Mouse (Mus musculus) embryonic facial prominence, embryonic 10.5 days (tissue): ENCODE results near the gene Bbs12. TPM values are rescaled to one million over a fixed set of nuclear protein-coding genes. Genes with fewer than 3 reads are reported as not detected.

ENCODE experiments used
- DNase-seq: peaks from one replicate; pipeline ENCODE4 v3.0.0-alpha.2; 2017; ENCODE audit warnings: low spot score
- H3K27ac ChIP-seq: fragments of 300-500 bp; sonication (generic); replicated peaks from 2 replicates; pipeline ENCODE4 v1.5.1; 2016; ENCODE audit warnings: mild to moderate bottlenecking
- H3K27me3 ChIP-seq: fragments of 300-500 bp; sonication (generic); replicated peaks from 2 replicates; pipeline ENCODE4 v1.6.1; 2016; ENCODE audit warnings: low read depth, mild to moderate bottlenecking; ENCODE audit not compliant: poor library complexity, severe bottlenecking
- H3K36me3 ChIP-seq: fragments of 300-500 bp; sonication (generic); replicated peaks from 2 replicates; pipeline ENCODE4 v1.6.1; 2016; ENCODE audit warnings: mild to moderate bottlenecking, moderate library complexity
- H3K4me1 ChIP-seq: fragments of 300-500 bp; sonication (generic); 2 replicates; pipeline ENCODE4 v1.6.1; 2016
- H3K4me3 ChIP-seq: fragments of 300-500 bp; sonication (generic); 2 replicates; pipeline ENCODE4 v1.5.1; 2016; ENCODE audit warnings: mild to moderate bottlenecking, moderate library complexity
- H3K9me3 ChIP-seq: fragments of 300-500 bp; sonication (generic); 2 replicates; pipeline ENCODE4 v1.6.1; 2016; ENCODE audit warnings: mild to moderate bottlenecking
- WGBS: fragments of 180-500 bp; shearing (Covaris S2); methylation state at CpG from one replicate; pipeline ENCODE4 v1.1.7; 2016; 5-methylcytosine and 5-hydroxymethylcytosine counted together
- polyA plus RNA-seq: library from polyadenylated mRNA; unstranded; fragments of >200 nt; fragmentation: Nextera tagmentation; extraction: Ambion mirVana; gene quantifications from 2 replicates; pipeline ENCODE4 v1.2.1, GENCODE M21; 2016

Gene Bbs12
- polyA plus RNA-seq, result 8.6 and 8.7 TPM in 2 replicates

DNA sequence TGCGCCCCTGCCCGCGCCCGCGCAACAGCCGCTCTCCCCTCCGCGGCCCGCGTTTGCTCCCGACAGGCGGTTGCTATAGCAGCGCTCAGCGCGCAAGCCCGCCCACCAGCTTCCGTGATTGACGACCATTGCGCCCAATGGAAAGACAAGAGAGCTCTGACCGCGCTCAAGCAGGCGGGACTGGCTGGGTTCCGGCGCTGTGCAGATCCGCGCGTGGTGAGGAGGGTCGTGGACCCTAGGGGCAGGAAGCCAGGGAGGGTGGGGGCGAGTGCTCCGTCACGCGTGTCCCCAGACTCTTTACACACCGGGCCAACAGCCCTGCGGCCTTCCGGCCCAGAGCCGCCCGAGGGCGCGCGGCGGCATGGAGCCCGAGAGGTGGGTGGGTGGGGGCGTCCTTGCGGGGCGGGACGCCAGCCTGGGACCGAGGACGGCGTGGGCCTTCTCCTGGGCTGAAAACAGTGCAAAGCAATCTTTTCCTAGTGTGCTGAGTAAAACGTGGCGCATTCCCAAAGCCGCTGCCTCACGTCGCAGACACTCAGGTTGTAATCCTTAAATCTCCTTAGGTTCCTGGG, at the start of gene Bbs12, which contains the start of gene Cetn4:
Gene Bbs12 (plus strand): TSS at position 185 of the 572 bp plus-strand sequence.
Gene Cetn4 (minus strand): TSS at position 339 of the 572 bp plus-strand sequence.
- Histone ChIP-seq H3K27ac (peak within 1 kb of the TSS; percentile 98), H3K4me3 (peak within 1 kb of the TSS; percentile 91), H3K27me3 (no peaks in the 10 kb centered on the region), H3K4me1 (peaks cover 18% of the 10 kb centered on the region), H3K9me3 (no peaks in the 10 kb centered on the region), H3K36me3 (no peaks in the 10 kb centered on the region)
- WGBS, result under 1% methylated on average over 54 of the region's 54 CpGs
- DNase-seq, result peak; percentile 96

GRCm38 (mm10) chr3:37268338-37268737, 44.0 kb upstream of the Bbs12 start:
- 91% methylated on average over 11 of the region's 11 CpGs for WGBS
- H3K9me3 ChIP-seq, result no peaks in the 10 kb centered on the region
- H3K36me3 ChIP-seq, result no peaks in the 10 kb centered on the region
- no peaks in the 10 kb centered on the region for H3K27me3 ChIP-seq
- H3K4me3 ChIP-seq, result no peak overlapping the region
- no peaks in the 10 kb centered on the region for H3K4me1 ChIP-seq
- DNase-seq, result no peak
- H3K27ac ChIP-seq, result no peak overlapping the region

DNA sequence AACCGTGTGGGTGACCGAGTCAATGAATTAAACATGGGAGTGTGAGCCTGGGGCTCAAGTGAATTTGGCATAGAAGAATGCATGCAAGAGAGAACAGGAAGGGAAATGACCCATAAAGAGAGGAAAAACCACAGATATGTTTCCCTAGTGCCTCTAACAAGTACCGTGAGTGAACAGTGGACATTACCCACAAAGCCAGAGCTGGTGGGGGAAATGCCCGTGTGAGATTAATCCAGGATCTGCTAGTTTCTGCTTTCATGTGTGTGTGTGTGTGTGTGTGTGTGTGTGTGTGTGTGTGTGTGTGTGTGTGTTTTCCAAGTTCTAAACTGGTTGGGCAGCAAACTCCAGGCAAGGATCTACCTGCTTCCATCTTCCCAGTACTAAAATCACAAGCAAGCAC, 42.4 kb upstream of the Bbs12 start:
- H3K4me1 ChIP-seq, result no peaks in the 10 kb centered on the region
- no peak overlapping the region for H3K27ac ChIP-seq
- H3K36me3 ChIP-seq, result no peaks in the 10 kb centered on the region
- H3K27me3 ChIP-seq, result no peaks in the 10 kb centered on the region
- H3K9me3 ChIP-seq, result no peaks in the 10 kb centered on the region
- DNase-seq, result no peak
- WGBS, result 96% methylated on average over 4 of the region's 4 CpGs
- no peak overlapping the region for H3K4me3 ChIP-seq

DNA sequence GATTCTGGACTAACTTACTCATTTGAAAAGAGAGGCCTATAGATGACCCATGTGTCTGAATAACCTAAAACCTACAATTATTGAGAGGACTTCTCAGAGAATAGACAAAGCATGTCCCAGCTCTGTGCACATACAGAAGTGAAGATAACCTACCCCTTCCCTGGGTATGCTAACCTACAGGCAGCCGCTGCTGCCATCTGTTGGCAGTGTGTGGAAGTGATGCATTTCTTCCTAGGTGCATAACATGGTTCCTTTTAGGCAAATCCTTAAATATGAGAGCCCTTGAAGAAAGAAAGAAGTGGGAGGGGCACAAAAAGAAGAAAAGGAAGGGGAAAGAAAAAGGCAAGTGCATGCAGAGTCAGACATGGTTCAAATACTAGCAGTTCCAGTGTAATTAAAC, 41.1 kb upstream of the Bbs12 start:
- DNase-seq, result peak; percentile 51
- WGBS, result 9% methylated on average over 1 of the region's 1 CpGs
- no peaks in the 10 kb centered on the region for H3K36me3 ChIP-seq
- no peak overlapping the region for H3K4me3 ChIP-seq
- no peak overlapping the region for H3K27ac ChIP-seq
- no peaks in the 10 kb centered on the region for H3K9me3 ChIP-seq
- H3K27me3 ChIP-seq, result no peaks in the 10 kb centered on the region
- no peaks in the 10 kb centered on the region for H3K4me1 ChIP-seq

DNA sequence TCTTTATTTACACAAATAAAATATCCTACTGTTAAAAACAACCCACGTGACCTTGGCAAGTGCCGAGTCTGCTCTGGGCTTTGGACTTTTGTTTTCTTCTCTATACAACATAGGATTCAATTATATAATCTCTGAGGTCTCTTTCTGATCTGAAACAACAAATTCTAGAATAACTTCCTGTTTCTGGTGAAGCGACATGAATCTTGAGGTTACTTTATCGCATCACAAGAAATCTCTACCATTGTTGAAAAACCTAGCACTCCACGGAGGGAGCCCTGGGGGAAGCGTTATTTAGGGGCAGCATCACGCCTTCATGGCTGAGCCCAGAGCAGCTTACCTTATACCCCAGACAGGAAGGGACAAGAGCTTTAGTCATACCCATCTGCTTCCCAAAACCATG, 39.3 kb upstream of the Bbs12 start:
- H3K4me3 ChIP-seq, result no peak overlapping the region
- H3K27ac ChIP-seq, result no peak overlapping the region
- H3K27me3 ChIP-seq, result no peaks in the 10 kb centered on the region
- no peaks in the 10 kb centered on the region for H3K36me3 ChIP-seq
- no peaks in the 10 kb centered on the region for H3K9me3 ChIP-seq
- DNase-seq, result no peak
- WGBS, result 88% methylated on average over 7 of the region's 7 CpGs
- H3K4me1 ChIP-seq, result no peaks in the 10 kb centered on the region

DNA sequence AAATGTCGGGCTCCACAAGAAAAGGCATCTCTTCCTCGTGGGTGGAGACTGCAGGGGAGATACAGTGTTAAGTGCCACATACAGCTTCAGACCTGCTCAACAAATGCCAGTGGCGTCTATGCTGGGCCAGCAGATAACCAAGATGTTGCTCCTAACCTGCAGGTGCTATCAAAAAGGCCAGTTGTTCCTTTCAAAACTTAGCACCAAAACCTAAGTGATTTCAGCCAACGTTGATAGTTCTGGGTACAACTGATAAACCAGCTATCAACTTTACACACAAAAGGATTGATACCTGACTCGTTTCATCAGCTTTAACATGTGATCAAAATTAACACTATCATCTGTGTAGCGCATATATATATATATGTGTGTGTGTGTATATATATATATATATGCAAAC, 37.7 kb upstream of the Bbs12 start:
- no peak for DNase-seq
- WGBS, result 83% methylated on average over 6 of the region's 6 CpGs

DNA sequence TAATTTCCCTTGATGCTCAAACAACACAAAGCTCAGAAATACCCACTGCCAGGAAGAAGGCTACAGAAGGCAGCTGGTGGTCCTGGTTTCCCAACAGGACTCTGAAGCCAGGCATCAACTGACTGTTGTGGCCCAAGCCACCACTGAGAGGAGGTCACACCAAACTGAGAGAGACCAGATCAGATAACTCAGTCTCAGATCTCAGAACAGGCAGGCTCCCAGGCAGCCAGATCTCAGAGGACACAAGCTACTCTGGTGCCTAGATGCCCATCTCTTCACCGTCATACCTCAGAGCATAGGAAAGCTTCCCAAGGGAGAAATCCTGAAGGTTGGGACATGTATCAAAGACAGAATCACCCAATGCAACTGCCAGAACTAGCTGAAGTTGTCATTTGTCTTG, 32.1 kb upstream of the Bbs12 start:
- no peak for DNase-seq
- Histone ChIP-seq H3K36me3 (no peaks in the 10 kb centered on the region), H3K9me3 (no peaks in the 10 kb centered on the region), H3K4me1 (no peaks in the 10 kb centered on the region), H3K4me3 (no peak overlapping the region), H3K27me3 (no peaks in the 10 kb centered on the region), H3K27ac (no peak overlapping the region)
- 91% methylated on average over 1 of the region's 1 CpGs for WGBS

More for the DNA sequence above, 37.7 kb upstream of the Bbs12 start:
- Histone ChIP-seq H3K9me3 (no peaks in the 10 kb centered on the region), H3K36me3 (no peaks in the 10 kb centered on the region), H3K27me3 (no peaks in the 10 kb centered on the region), H3K27ac (no peak overlapping the region), H3K4me3 (no peak overlapping the region), H3K4me1 (no peaks in the 10 kb centered on the region)

GRCm38 (mm10) chr3:37280871-37281270, 31.5 kb upstream of the Bbs12 start:
- Histone ChIP-seq H3K9me3 (no peaks in the 10 kb centered on the region), H3K4me1 (no peaks in the 10 kb centered on the region), H3K36me3 (no peaks in the 10 kb centered on the region), H3K4me3 (no peak overlapping the region), H3K27ac (no peak overlapping the region), H3K27me3 (no peaks in the 10 kb centered on the region)
- 81% methylated on average over 8 of the region's 8 CpGs for WGBS
- no peak for DNase-seq

- 79% methylated on average over 11 of the region's 11 CpGs for WGBS
- Histone ChIP-seq H3K36me3 (no peaks in the 10 kb centered on the region), H3K27me3 (no peaks in the 10 kb centered on the region), H3K4me3 (no peak overlapping the region), H3K9me3 (no peaks in the 10 kb centered on the region), H3K27ac (no peak overlapping the region), H3K4me1 (no peaks in the 10 kb centered on the region)
- DNase-seq, result no peak
These were observed 29.9 kb upstream of the Bbs12 start for GRCm38 (mm10) chr3:37282299-37282922.

- Histone ChIP-seq H3K36me3 (no peaks in the 10 kb centered on the region), H3K9me3 (no peaks in the 10 kb centered on the region), H3K27ac (no peak overlapping the region), H3K4me3 (no peak overlapping the region), H3K27me3 (no peaks in the 10 kb centered on the region), H3K4me1 (no peaks in the 10 kb centered on the region)
- WGBS, result 90% methylated on average over 4 of the region's 4 CpGs
- no peak for DNase-seq
These were observed 29.1 kb upstream of the Bbs12 start for GRCm38 (mm10) chr3:37283234-37283633.

- WGBS, result 90% methylated on average over 2 of the region's 2 CpGs
- Histone ChIP-seq H3K4me3 (no peak overlapping the region), H3K4me1 (peaks cover 3% of the 10 kb centered on the region; the same call in 1 of the 2 replicates), H3K27ac (no peak overlapping the region), H3K27me3 (no peaks in the 10 kb centered on the region), H3K36me3 (no peaks in the 10 kb centered on the region), H3K9me3 (no peaks in the 10 kb centered on the region)
- DNase-seq, result no peak
These were observed 23.1 kb upstream of the Bbs12 start for GRCm38 (mm10) chr3:37289237-37289636.

- H3K9me3 ChIP-seq, result no peaks in the 10 kb centered on the region
- H3K4me3 ChIP-seq, result no peak overlapping the region
- DNase-seq, result no peak
- no peaks in the 10 kb centered on the region for H3K27me3 ChIP-seq
- H3K27ac ChIP-seq, result no peak overlapping the region
- 68% methylated on average over 7 of the region's 7 CpGs for WGBS
- H3K36me3 ChIP-seq, result no peaks in the 10 kb centered on the region
- peaks cover 3% of the 10 kb centered on the region; the same call in 1 of the 2 replicates for H3K4me1 ChIP-seq
These were observed 21.3 kb upstream of the Bbs12 start for GRCm38 (mm10) chr3:37290881-37291541.

GRCm38 (mm10) chr3:37291929-37292328, 20.4 kb upstream of the Bbs12 start:
- peaks cover 3% of the 10 kb centered on the region; the same call in 1 of the 2 replicates for H3K4me1 ChIP-seq
- H3K4me3 ChIP-seq, result no peak overlapping the region
- H3K27ac ChIP-seq, result no peak overlapping the region
- H3K36me3 ChIP-seq, result no peaks in the 10 kb centered on the region
- WGBS, result 95% methylated on average over 2 of the region's 2 CpGs
- no peaks in the 10 kb centered on the region for H3K9me3 ChIP-seq
- no peak for DNase-seq
- no peaks in the 10 kb centered on the region for H3K27me3 ChIP-seq
